Mouse (Mus musculus) kidney, adult 2 months (tissue): ENCODE data around the gene Vwa8.

Experiments
- CTCF ChIP-seq: fragments of 200-500 bp; conservative IDR thresholded peaks from 2 replicates; pipeline ENCODE4 v1.5.1; 2011; ENCODE audit warnings: low read depth, mild to moderate bottlenecking, control low read depth, low read length, moderate library complexity, mixed read lengths; ENCODE audit not compliant: insufficient read depth, insufficient read length
- POLR2A ChIP-seq: fragments of 200-500 bp; IDR thresholded peaks from one replicate; pipeline ENCODE4 v1.6.1; 2011; ENCODE audit warnings: low read depth, low read length, control low read depth

DNA sequence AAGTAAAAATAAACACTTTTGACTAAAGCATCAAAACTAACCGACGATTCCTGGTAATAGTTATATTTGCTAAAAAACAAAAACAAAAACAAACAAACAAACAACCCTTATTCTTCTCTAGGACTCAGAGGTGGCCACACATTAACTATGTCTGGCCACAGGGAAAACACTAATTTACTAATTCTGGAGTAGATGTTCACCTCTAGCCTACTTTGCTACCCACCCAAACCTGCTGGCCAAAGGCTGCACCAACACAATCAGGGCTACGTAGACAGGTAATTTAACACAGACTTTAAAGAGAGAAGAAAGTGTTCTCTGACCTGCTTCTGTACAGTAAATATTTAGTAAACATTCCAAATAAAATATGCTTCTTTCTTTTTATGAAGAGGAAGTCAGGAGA is 31.2 kb upstream of the Vwa8 start:
- TF ChIP-seq POLR2A (no peak), CTCF (no peak)
